Mouse (Mus musculus): ENCODE data around the gene Wipi2. TPM values are rescaled to one million over a fixed set of nuclear protein-coding genes. Genes with fewer than 3 reads are reported as not detected.
A peak's percentile ranks its signal among the peaks of the same experiment; 100 is the strongest.

Wipi2 gene
- polyA plus RNA-seq, 1 experiment = 72.2 TPM

DNA sequence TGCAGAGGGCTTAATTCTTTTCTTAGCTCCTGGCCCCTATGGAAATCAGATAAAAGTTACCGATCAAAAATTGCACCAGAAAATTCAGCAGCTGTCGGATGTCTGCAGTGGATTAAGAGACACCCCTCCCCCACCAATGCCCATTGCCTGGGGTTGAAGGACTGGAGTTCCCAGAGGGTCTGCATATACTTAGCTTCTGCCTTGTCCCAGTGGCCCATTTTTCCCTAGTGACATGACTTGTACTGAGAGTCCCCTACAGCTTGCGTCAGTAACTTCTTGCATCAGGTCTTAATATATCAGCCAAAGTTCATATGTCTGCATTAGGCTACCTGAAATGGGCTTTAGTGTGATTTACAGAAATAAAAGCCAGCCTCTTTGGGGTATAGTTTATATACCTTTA is 22.9 kb downstream of the Wipi2 start:
- no peaks in the 10 kb centered on the region; the same call in 1 of the 2 replicates for H3K4me1 ChIP-seq (ENCODE audit: control insufficient read depth, insufficient read depth, low read length)
- no peak overlapping the region for H3K27ac ChIP-seq (ENCODE audit: insufficient read depth, low read length)
- TF ChIP-seq CTCF (IDR thresholded peaks at IDR 0.05; ENCODE audit: extremely low read depth, insufficient read depth, low read length) (no peak), POLR2A (IDR thresholded peaks at IDR 0.05; ENCODE audit: extremely low read depth, insufficient read depth, low read length) (no peak)
- no peak overlapping the region for H3K4me3 ChIP-seq (ENCODE audit: insufficient read depth, low read length)

DNA sequence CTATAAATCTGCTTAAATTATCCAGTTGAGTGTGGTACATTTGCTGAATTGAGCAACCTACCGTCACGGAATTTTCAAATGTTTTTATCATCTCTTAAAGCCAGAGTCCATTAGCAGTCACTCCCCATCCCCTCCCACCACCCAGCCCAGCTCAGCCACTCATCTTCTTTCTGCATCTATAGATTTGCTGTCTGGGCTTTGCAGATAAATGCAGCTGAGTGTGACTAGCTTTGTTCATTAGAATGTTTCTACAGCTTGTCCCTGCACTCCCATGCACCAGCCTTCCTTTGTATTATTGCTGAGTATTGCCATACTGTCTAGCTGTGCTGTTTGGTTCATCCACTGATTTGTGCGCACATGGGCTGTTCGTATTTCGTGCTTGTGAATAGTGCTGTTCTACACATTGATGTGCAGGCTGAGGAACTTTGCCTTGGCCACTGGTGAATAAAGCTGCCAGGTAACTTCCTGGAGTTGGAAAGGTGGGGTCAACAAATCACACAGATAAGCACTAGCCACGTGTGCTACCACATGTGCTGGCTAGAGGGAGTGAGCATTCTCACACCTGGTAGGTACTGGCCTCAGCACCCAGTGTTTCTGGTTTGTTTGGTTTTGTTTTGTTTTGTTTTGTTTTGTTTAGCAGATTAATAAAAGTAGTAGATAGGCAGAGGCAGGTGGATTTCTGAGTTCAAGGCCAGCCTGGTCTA is 23.4 kb downstream of the Wipi2 start:
- H3K27ac ChIP-seq (ENCODE audit: insufficient read depth, low read length) = no peak overlapping the region
- no peaks in the 10 kb centered on the region; the same call in 1 of the 2 replicates for H3K4me1 ChIP-seq (ENCODE audit: control insufficient read depth, insufficient read depth, low read length)
- no peak overlapping the region for H3K4me3 ChIP-seq (ENCODE audit: insufficient read depth, low read length)
- no peak for TF ChIP-seq POLR2A (IDR thresholded peaks at IDR 0.05; ENCODE audit: extremely low read depth, insufficient read depth, low read length)
- no peak for TF ChIP-seq CTCF (IDR thresholded peaks at IDR 0.05; ENCODE audit: extremely low read depth, insufficient read depth, low read length)

DNA sequence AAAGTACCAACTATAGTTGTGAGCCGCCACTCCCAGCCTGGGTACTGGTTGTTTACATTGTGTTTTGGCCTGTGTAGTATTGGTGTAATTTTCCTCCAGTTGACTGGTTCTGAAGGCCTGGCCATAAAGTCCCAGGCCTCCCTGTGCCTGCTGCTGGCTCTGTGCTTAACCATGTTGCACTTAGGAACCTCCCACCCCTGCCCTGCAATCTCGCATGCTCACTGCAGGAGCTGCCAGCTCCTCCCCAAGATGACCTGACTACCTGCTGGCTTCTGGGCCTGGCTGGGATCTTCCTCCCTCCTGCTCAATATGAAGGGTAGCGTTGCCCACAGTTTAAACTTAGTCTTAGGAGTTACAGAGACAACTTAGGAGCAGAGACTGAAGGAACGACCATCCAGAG is 24.8 kb downstream of the Wipi2 start:
- Histone ChIP-seq H3K4me1 (ENCODE audit: control insufficient read depth, insufficient read depth, low read length) (no peaks in the 10 kb centered on the region; the same call in 1 of the 2 replicates), H3K4me3 (ENCODE audit: insufficient read depth, low read length) (no peak overlapping the region), H3K27ac (ENCODE audit: insufficient read depth, low read length) (no peak overlapping the region)
- TF ChIP-seq POLR2A (IDR thresholded peaks at IDR 0.05; ENCODE audit: extremely low read depth, insufficient read depth, low read length) (no peak), CTCF (IDR thresholded peaks at IDR 0.05; ENCODE audit: extremely low read depth, insufficient read depth, low read length) (no peak)

DNA sequence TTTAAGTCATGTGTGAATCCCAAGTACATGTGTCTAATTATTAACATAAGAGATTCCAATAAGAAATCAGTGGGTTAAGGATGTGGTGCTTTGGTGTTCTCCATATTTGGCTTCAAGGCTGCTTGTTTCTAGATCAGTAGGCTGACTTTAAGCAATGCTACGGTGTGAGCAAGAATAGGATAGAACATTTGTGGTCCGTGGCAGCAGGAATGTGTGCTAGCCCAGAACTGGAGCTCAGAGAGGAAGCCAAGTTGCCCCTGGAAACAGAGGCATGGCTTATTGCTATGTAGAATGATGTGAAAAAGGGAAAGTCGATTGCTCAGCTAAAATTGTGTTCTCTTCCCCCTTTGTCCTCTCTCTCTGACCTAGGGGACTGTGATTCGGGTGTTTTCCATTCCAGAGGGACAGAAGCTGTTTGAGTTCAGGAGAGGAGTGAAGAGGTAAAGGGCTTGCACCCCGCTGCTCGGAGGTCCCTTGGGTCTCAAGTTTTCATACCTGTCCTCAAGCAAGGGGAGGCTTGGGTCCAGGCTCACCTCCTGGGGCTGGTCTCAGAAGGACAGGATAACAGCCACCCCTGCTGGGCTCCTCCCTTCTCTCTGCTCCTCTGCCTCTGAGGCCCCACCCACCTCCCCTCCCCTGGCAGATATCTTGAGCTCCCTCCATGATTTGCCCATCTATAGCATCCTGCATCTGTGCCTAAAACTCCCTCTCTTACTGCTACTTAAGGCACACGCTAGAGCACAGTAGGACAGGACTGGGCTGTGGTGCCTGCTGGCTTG is 33.3 kb downstream of the Wipi2 start:
- Histone ChIP-seq H3K27ac (ENCODE audit: insufficient read depth, low read length) (no peak overlapping the region), H3K4me3 (ENCODE audit: insufficient read depth, low read length) (no peak overlapping the region), H3K4me1 (ENCODE audit: control insufficient read depth, insufficient read depth, low read length) (no peaks in the 10 kb centered on the region; the same call in 1 of the 2 replicates)
- no peak for TF ChIP-seq POLR2A (IDR thresholded peaks at IDR 0.05; ENCODE audit: extremely low read depth, insufficient read depth, low read length)
- no peak for TF ChIP-seq CTCF (IDR thresholded peaks at IDR 0.05; ENCODE audit: extremely low read depth, insufficient read depth, low read length)

DNA sequence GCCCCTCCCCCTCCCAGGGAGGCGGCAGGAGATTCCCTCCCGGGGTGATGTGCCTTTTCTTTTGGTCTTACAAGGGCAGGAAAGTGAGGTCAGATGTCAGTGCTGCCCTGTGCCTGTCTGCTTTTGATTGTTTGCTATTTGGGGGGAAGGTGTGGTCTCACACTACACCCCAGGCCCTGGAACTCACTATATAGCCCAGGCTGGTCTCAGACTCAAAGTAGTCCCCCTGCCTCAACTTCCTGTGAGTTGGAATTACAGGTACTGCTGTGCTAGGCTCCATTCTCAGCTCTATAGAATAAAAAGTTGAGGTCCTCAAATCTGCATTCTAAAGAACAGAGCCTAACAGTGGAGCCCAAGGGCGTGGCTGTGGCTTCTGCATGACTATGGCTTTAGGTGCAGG is 40.4 kb downstream of the Wipi2 start:
- H3K4me1 ChIP-seq (ENCODE audit: control insufficient read depth, insufficient read depth, low read length) = 0 out of 2 replicates have a peak, but pooled peaks cover 1% of the 10 kb centered on the region
- H3K4me3 ChIP-seq (ENCODE audit: insufficient read depth, low read length) = no peak overlapping the region
- TF ChIP-seq CTCF (IDR thresholded peaks at IDR 0.05; ENCODE audit: extremely low read depth, insufficient read depth, low read length) (no peak), POLR2A (IDR thresholded peaks at IDR 0.05; ENCODE audit: extremely low read depth, insufficient read depth, low read length) (no peak)
- H3K27ac ChIP-seq (ENCODE audit: insufficient read depth, low read length) = no peak overlapping the region

DNA sequence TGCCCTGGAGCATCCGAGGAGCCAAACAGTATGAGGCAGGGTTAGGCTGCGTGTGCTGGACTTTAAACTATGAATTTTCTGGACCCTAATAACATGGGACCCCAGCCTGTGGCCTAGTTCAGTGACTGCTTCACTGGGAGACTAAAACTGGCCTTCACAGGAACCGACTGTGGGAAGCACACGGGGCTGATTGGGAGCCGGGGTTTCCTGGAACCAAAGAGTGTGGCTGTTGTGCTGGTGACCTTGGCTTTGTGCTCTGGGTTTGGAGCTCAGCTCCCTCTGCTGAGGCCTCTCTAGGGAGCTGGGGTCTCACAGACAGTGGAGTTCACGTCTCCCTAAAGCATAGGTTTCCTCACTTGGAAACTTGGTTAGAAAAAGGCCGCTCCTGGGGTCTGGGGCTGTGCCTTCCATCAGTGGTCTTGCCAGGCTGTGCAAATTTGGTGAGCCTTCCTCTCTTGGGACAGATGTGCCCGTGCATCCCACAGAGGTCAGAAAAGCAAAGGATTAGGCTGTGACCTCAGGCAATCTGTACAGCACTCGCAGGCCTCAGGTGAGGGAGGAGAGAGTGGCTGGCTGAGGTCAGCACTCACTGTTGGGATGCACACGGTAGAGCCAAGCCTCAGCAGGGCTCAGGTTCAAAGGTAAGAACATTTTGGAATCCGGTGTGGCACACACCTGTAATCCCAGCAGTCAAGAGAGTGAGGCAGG is 41.2 kb downstream of the Wipi2 start:
- Histone ChIP-seq H3K4me3 (ENCODE audit: insufficient read depth, low read length) (no peak overlapping the region), H3K4me1 (ENCODE audit: control insufficient read depth, insufficient read depth, low read length) (0 out of 2 replicates have a peak, but pooled peaks cover 1% of the 10 kb centered on the region), H3K27ac (ENCODE audit: insufficient read depth, low read length) (no peak overlapping the region)
- no peak for TF ChIP-seq CTCF (IDR thresholded peaks at IDR 0.05; ENCODE audit: extremely low read depth, insufficient read depth, low read length)
- TF ChIP-seq POLR2A (IDR thresholded peaks at IDR 0.05; ENCODE audit: extremely low read depth, insufficient read depth, low read length) = no peak

DNA sequence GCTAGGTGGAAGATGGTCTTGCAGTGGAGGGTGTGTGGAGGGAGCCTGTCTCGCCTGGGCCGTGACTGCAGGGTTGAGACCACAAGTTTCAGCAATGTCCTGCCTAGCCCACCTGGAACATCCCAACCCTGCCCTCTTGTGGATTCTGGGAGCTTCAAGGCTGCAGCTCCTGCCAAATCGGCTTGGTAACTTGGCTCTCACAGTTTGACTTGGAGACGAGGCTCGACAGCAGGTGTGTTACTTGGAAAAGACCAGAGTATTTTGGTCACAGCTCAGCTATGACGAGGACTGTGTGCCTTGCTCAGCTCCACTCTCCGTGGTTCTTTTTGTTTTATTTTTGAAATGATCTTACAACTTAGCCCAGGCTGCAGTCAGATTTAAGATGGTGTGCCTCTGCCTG is 42.2 kb downstream of the Wipi2 start:
- peak; percentile 33; the same call in 1 of the 2 replicates for TF ChIP-seq CTCF (IDR thresholded peaks at IDR 0.05; ENCODE audit: extremely low read depth, insufficient read depth, low read length)
- TF ChIP-seq POLR2A (IDR thresholded peaks at IDR 0.05; ENCODE audit: extremely low read depth, insufficient read depth, low read length) = no peak
- H3K4me1 ChIP-seq (ENCODE audit: control insufficient read depth, insufficient read depth, low read length) = 0 out of 2 replicates have a peak, but pooled peaks cover 1% of the 10 kb centered on the region
- no peak overlapping the region for H3K4me3 ChIP-seq (ENCODE audit: insufficient read depth, low read length)
- H3K27ac ChIP-seq (ENCODE audit: insufficient read depth, low read length) = no peak overlapping the region

DNA sequence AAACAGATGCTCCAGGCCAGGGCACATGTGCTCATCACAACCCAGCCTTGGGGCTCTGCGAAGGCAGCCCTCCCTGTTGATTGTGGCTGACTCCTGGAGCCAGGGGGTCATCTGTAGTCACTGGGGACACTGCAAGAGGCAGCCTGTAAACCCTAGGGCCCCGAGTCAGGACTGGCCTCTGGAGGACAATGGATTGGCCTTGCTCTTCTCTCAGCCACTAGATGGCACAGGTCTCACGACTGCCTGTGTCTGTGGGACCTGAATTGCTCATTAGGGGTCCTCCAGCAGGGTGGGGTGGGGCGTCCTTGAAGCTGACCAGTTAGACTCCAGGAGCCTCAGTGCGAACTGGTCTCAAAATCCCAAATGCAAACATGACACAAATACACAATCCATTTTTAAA is 45.6 kb downstream of the Wipi2 start:
- TF ChIP-seq CTCF (IDR thresholded peaks at IDR 0.05; ENCODE audit: extremely low read depth, insufficient read depth, low read length) (peak; percentile 55), POLR2A (IDR thresholded peaks at IDR 0.05; ENCODE audit: extremely low read depth, insufficient read depth, low read length) (no peak)
- 0 out of 2 replicates have a peak, but pooled peaks cover 1% of the 10 kb centered on the region for H3K4me1 ChIP-seq (ENCODE audit: control insufficient read depth, insufficient read depth, low read length)
- no peak overlapping the region for H3K27ac ChIP-seq (ENCODE audit: insufficient read depth, low read length)
- H3K4me3 ChIP-seq (ENCODE audit: insufficient read depth, low read length) = no peak overlapping the region

DNA sequence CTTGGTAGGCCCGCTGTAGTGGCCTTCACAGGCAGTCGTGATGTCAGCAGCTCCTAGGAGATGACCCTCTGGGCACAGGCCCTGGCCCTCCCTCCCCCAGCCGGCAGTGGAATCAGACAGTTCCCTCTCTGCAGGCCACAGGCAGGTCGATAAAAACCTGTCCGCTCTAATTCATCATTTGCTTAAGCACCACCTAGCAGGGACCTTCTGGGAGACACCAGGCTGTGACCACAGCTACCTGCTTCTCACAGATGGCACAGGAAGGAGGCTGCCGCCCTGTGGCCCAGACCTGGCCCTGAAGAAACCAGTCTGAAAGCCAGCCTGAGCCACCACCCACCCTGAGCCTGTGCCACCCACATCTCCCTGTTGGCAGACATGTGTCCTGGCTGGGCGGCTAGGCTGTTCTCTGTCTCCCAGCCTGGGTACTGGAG is 50.7 kb downstream of the Wipi2 start:
- Histone ChIP-seq H3K4me3 (ENCODE audit: insufficient read depth, low read length) (no peak overlapping the region), H3K4me1 (ENCODE audit: control insufficient read depth, insufficient read depth, low read length) (no peaks in the 10 kb centered on the region), H3K27ac (ENCODE audit: insufficient read depth, low read length) (no peak overlapping the region)
- no peak for TF ChIP-seq CTCF (IDR thresholded peaks at IDR 0.05; ENCODE audit: extremely low read depth, insufficient read depth, low read length)
- TF ChIP-seq POLR2A (IDR thresholded peaks at IDR 0.05; ENCODE audit: extremely low read depth, insufficient read depth, low read length) = no peak

All from cortical plate, adult 2 months (tissue).